Comparison of ENCODE assay signal across 9 mouse cellular contexts in the genomic region with DNA sequence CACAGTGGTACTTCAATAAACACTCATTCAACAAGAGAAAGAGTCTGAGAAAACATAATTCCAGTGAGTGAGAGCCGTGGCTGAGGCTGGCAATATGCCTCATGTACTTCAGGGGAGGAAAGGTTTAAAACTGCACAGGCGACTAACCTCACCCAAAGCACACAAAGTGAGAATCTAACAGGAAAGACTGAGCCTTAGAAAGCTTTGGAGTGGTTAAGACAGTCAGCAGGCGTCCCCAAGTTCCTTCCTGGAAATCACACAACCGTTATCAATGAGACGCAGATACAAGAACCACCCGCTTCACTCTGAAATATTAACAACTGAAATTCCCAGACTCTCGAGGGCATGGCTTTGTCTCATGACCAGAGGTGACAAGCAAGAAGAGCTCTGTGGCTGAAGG. TPM values are rescaled to one million over a fixed set of nuclear protein-coding genes. Genes with fewer than 3 reads are reported as not detected.
DNase-seq lines count a peak whose midpoint lies in the region; ATAC-seq lines count a peak whose summit lies in the region.
"Had no signal": no experiment of that assay in that cellular context is flagged by ENCODE, and none has a peak within 500 bp of the region (broad histone marks: within the 10 kb centered on the region; RNA-seq: fewer than 3 reads in every experiment).

No protein-coding gene starts in this region.

- ATAC-seq in liver, embryonic 15.5 days (ENCODE audit: insufficient read depth): peak; percentile 83

- no peaks in the 10 kb centered on the region for H3K9me3 ChIP-seq in liver, embryonic 15.5 days (replicated peaks)

- H3K4me1 ChIP-seq in liver, embryonic 15.5 days (replicated peaks): peaks cover 61% of the 10 kb centered on the region

- WGBS in liver, embryonic 15.5 days (ENCODE audit: insufficient replicate concordance): 8% methylated on average over 7 of the region's 7 CpGs

- no peaks in the 10 kb centered on the region for H3K36me3 ChIP-seq in liver, embryonic 15.5 days (replicated peaks)

- peak overlapping the region; percentile 80 for H3K4me2 ChIP-seq in liver, embryonic 15.5 days

- peak overlapping the region; percentile 91 for H3K27ac ChIP-seq in liver, embryonic 15.5 days (replicated peaks)

- intact Hi-C loops in heart, postnatal 14 days (cut with DNase I): no loop called here
- intact Hi-C loops in left cerebral cortex, postnatal 36 days (cut with DNase I): no loop called here

- H3K4me3 ChIP-seq in liver, embryonic 15.5 days (replicated peaks): peak overlapping the region; percentile 51

- peak; percentile 31 to 33 for DNase-seq in heart, adult 18-20 months
- no peak for DNase-seq in heart, postnatal 14 days
- DNase-seq in CD4-positive helper T cell, adult 2 months (ENCODE audit: low read depth, low spot score): peak; percentile 69
- peak; percentile 90 for DNase-seq in c-Kit-positive CD71-positive TER-119-negative erythroid progenitor cells, embryonic 14.5 days (ENCODE audit: low read depth)
- DNase-seq in kidney, adult 18-20 months: no peak
- DNase-seq in left cerebral cortex, postnatal 36 days (ENCODE audit: low spot score in 2 of 2): no peak
- DNase-seq in adrenal gland, adult 8-10 months: no peak
- DNase-seq: gastrocnemius, postnatal 36 days had no signal

- H3K9ac ChIP-seq in liver, embryonic 15.5 days: peak overlapping the region; percentile 48

- no peaks in the 10 kb centered on the region for H3K27me3 ChIP-seq in liver, embryonic 15.5 days

RNA-seq across cellular contexts. Expression of a gene that starts 48.5 kb away (rescaled TPM):
- 10 to 100 TPM; 32.9 to 34.0 TPM for total RNA-seq in heart, adult 18-20 months (2021)
- 10 to 100 TPM; 32.6 to 33.7 TPM for total RNA-seq in heart, postnatal 14 days (2021)
- 68.6 and 70.6 TPM in 2 replicates for polyA plus RNA-seq in liver, embryonic 15.5 days (2015; fragmentation: Nextera tagmentation; extraction: Ambion mirVana)
- total RNA-seq in left cerebral cortex, postnatal 36 days (2021): 10 to 100 TPM; 51.4 to 61.1 TPM
- total RNA-seq in adrenal gland, adult 8-10 months (2022): 10 to 100 TPM; 72.8 to 82.8 (median 77.7) TPM

RNA-seq across cellular contexts. Expression of a gene that starts 48.5 kb away (rescaled TPM):
- total RNA-seq in heart, adult 18-20 months (2021): 100 to 1,000 TPM; 114 to 119 TPM
- total RNA-seq in heart, postnatal 14 days (2021): 10 to 100 TPM; 86.9 to 98.1 TPM
- polyA plus RNA-seq in liver, embryonic 15.5 days (2015; fragmentation: Nextera tagmentation; extraction: Ambion mirVana): 25.6 and 26.0 TPM in 2 replicates
- 10 to 100 TPM; 61.5 to 63.4 TPM for total RNA-seq in left cerebral cortex, postnatal 36 days (2021)
- total RNA-seq in adrenal gland, adult 8-10 months (2022): 100 to 1,000 TPM in 3 of 4 experiments, 10 to 100 TPM in 1; 90.0 to 125 (median 111) TPM

Comparison
In these comparisons a context has a peak if more than half of its experiments do, and no peak if none do; other contexts are left out.
1. DNase-seq: peak in heart, adult 18-20 months (2 of 2), CD4-positive helper T cell, adult 2 months (single experiment) and c-Kit-positive CD71-positive TER-119-negative erythroid progenitor cells, embryonic 14.5 days (single experiment); none in heart, postnatal 14 days (0 of 2), kidney, adult 18-20 months (single experiment), left cerebral cortex, postnatal 36 days (0 of 2) and adrenal gland, adult 8-10 months (single experiment).